Mouse (Mus musculus): Measurements from ENCODE around the gene Gm21905.

Gm21905 gene

DNA sequence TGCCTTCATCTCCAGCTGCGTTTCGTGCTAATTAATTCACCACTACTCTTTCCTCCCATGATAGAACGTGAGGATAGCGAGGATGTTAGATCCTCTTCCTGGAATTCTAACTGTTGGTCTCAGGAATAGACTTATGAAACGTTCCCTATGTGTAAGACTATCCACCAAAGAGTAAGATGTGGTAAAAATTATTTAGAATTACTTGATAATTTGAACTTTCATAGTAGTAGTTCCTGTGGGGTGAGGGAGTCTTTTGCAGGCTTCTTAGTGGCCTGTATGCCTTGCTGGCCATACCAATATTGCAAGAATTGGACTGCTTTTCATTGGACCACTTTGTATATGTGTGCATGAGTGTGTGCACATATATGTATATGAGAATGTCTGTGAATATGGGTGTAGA is at the start of gene Gm21905:
Gm21905 (minus strand) TSS at position 101 of the 400 bp plus-strand sequence.
- no peak for DNase-seq (ENCODE audit: low spot score)

DNA sequence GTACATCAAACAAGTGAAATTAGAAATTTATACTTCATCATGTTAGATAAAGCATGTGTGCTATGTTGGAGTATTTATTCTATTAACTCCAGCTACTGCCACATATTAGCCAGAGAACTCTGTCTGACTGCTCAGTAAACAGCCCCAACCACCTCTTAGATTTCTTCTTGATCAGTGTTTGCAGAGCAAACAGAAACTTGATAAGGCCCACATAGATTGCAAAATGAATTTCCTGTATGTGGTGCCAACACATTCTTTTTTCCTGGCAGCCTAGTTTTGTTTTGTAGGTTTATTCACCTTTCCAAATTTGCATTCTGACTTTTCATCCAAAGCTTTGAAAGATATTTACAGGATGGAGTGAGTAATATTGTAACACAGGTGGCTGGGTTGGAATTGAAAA is 44.2 kb upstream of the Gm21905 start:
- no peak for DNase-seq (ENCODE audit: low spot score)

DNA sequence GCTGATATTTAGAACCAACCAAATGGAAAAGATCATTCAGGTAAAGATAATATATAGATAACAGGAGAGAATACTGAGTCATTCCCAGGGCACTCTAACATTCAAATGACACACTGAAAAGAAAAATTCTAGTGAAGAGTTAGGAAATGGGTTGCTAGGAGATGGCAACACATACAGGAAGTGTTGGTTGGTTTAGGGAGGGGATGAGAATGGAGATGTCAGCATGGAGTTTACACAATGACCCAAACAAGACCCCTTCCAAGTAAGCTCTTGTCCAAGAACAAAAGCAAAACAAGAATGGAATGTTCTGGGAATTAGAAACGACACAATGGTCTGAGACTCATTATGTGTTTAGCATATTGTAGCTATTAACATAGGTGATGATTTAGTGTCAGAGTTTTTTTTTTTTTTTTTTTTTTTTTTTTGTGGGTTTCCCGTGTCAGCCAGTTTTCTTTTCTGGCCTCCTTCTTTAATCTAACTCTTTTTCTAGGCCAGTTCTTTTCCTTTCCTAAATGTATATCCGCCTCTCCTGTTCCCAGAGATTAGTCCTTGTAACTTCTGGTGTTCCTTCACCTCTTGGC is 35.8 kb upstream of the Gm21905 start:
- no peak for DNase-seq (ENCODE audit: low spot score)

DNA sequence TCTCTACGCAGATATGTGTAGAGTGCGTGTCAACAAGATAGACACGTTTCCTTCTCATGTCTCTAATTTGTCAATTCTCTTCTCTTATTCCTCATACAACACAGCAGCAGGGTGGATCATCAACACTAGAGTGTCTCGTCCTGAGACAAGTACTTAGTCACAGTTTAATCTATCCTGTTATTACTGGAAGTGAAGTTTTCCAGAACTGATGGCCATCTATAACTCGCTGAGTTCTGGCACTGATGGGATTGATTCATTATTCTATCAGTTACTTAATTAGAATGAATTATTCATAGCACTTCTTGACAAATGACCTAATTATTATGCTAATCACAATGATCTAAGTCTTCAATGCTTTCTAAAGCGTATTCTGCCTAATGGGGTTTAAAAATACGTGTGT is 23.3 kb upstream of the Gm21905 start:
- no peak for DNase-seq (ENCODE audit: low spot score)

DNA sequence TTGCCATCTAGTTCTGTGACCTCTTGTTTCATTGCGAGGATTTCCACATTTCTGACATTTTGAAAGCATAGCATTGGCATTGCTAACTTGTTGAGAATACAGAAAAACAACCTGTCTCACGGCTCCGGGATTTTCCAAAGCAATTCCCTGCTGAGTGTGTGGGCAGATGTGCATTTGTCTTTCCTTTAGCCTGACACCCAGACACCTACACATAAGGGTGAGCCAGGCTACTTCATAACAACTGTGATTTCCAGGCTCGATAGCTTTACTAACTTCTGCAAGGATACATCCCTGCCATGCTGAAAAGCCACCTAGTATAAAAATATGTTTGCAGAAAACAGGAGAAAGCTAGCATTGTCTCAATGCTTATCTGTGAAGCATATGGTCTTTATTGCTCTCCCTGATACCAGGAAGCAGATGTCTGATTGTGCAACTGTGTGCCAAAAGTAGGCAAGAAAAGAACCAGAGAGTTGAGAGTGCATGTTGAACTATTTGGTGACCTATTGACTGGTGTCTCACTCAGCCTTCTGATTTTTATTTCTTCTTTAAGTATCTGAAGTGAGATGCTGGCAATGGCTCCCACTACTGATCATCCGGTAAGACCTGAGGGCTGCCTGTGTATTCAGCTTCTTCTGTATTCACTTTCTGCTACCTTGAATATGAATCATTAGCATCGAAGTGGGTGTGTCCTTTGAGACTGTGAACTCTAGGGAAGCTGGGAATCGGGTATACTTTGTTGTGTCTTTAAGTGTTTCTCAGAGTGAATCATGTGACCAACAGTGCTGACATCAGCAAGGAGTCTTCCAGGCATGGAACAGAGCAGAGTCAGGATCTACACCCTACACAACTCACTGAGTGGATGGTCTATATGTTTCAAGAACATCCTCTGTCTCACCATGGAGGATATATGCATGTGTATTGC is 15.7 kb upstream of the Gm21905 start:
- no peak for DNase-seq (ENCODE audit: low spot score)

DNA sequence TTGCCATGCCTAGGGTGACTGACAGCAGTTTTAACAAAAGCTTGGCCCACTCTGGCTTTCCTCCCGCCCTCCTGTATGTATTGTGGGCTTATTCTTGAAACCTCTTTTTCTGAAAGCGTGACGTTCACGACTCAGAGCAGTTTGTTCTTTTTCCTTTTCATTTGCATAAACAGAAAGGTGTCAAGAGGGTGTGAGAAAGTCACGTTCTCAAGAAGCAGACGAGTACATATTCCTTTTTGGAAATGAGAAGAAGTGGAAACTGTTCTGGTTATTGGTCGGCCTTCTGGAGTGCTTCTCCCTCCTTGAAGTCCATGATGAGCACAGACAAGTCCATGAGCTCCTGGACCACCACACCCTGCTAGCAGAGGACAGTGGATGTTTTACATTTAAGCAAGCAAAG is 9.3 kb upstream of the Gm21905 start:
- no peak for DNase-seq (ENCODE audit: low spot score)

DNA sequence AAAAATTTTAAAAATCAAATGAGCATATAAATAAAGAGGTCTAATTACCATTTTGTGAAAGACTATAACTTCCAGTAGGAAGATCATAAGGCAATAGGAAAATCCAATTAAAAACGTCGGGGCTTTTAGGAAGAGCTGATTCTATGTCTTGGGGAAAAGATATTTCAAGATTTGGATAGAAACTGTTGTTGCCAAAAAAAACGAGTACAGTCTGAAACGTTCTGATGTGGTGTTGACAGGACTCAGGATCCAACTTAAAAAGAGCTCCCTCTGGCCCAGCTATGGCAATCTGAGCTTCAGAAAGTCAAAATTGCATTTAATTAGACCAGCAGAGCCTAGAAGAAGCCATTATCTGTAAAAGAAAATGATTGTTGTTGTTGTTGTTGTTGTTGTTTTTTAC is 7.9 kb upstream of the Gm21905 start:
- no peak for DNase-seq (ENCODE audit: low spot score)

DNA sequence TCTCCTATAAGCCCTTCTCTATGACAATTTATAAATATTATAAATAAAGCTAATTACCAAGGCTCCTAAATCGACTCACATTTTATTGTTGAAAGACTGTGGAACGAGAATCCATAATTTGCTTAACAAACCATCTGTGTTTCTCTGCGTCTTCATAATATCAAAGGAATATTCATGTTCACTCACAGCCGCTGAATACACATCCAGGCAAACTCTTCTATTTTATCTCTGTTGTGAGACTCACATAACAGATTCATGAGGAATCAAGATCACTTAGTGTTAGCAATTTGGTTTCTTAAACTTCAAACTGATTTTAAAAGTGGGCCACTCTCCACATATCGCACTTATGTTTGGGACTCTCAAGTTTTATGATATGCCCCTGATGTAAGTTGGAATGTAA is 1.9 kb upstream of the Gm21905 start:
- DNase-seq (ENCODE audit: low spot score) = no peak

DNA sequence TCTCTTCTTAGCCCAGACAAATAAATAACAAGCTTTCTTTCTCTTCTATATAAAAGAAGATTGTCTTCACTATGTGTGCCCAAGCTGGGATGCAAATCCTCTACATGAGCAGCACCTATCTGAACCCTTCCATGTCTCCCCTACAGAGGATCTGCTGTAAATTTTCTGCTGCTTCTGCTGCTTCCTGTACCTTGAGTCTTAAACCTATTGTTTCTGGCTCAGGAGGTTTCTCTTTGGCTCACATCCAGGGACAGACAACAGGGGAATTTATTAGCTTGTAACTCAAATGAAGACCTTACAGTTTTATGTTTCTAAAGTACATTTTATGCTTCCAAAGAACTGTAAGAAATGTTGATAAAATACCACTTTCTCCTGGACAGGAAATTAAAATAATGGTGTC is 785 bp upstream of the Gm21905 start:
- no peak for DNase-seq (ENCODE audit: low spot score)

DNA sequence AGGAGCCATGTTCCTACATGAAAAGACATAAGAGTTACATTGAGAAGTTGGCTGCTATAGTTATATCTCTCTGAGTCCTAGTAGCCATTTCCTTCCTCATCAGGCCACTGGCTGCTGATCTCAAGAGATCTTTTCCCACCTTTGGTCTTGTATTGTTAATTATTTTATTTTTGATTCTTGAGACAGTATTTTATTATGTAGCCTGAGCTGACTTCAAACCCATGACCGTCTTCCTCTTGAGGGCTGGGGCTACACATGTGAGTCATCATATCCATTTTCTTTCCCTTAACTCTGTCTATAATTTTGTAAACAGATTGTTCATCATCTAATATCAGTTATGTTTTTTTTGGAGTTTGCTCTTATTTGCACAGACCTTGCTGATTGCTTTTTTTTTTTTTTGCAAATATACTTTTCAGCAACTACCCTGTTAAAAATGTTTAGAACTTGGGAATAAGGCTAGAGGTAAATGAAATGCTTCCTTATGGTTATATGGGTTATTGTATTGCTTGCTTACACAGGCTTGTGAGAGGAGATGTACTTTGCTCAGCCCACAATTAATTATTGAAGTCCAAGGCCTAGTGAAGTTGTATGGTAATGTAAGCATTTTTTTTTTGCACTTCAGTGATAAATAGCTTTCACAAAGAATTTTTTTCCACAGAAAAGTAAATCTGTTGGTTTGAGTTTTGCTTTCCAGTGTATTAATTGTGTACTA is 2.0 kb downstream of the Gm21905 start:
- DNase-seq (ENCODE audit: low spot score) = no peak

DNA sequence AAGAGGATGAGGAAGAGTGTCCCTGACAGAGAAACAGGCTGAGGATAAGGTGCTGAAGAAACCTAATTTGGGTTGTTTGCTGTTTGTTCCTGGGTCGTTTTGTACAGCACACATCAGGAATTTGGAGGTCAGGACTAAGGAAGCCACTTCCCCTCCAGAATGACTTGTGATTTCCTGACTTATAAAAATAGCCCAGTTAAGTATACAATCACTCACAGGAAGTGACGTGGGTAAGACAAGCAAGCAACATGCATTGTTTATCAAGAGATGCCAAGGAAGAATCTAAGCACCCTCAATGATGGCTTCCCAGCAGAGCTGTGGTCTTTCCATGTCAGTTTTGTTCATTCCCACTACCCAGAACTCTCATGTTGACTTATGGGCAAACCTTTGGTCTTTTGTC is 3.0 kb downstream of the Gm21905 start:
- DNase-seq (ENCODE audit: low spot score) = no peak

DNA sequence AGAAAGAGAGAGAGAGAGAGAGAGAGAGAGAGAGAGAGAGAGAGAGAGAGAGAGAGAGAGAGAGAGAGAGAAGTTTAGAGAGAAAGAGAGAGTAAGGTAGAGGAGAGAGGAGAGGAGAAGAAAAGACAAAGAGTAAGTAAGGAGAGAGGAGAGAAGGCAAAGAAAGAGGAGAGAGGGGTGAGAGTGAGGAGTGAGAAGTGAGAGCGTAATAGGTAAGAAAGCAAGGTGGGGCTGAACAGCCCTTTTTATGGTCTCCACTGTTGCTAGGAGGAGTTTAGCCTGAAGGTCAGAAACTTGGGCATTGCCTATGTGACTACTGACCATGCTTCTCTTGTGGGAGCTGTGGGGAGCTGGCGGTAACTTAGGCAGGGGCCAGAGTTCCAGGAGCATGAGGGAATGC is 4.9 kb downstream of the Gm21905 start, which contains the start of gene Gm5108:
Gm5108 (plus strand) TSS at position 301 of the 400 bp plus-strand sequence.
- no peak for DNase-seq (ENCODE audit: low spot score)

DNA sequence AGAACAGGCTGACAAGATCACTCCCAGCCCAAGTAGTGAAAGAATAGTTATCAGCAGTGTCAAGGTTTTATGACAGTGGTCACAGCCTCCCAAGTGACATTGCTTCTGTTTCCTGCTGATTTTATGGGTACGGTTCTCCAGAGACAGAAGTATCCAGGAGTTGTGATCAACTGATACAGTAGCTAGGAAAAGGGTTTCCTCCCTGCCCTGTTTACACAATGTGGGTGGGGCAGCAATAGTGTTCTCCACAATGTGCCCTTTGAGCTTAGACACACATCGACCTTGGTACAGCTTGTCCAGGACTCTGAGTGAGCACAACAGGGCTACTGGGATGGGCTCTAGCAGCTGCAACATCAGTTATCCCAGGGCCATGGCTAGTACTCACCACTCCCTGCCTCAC is 14.6 kb downstream of the Gm21905 start:
- no peak for DNase-seq (ENCODE audit: low spot score)

DNA sequence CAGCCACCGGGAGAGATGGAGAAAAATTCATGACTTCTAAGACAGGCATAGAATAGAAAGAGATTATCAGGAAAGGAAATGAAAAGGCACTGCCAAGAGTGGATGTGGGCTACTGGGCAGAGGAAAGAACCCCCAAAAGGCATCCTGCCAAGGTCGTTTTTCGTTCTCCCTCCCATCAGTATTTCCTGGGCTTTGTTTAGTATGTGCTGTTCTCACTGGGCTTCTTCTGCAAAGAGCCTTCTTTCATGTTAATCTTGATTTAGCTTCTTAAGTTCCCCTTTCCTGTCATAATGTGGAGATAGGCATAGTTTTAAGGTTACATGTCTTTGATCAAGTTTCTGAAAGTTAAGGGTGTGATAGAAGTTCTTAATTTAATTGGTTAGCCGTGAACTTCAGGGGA is 15.6 kb downstream of the Gm21905 start:
- DNase-seq (ENCODE audit: low spot score) = no peak

DNA sequence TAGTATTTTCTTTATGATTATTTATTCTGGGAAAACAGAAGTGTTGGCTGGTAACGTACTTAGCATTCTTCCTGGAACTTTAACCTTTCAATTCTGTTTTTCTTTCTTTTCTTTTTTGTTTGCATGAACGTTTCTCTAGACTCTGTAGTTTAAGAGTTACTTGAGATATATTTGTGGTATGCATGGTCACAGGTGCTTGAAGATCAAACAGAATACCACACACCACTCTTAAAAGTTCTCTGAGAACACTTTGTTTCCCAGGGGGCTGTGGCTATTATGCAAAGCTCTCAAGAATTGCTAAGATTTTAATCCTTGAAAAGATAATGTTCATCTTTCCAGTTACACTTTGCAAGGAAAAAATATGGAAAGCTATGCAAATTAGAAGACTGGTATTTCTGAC is 41.7 kb downstream of the Gm21905 start:
- DNase-seq (ENCODE audit: low spot score) = no peak

DNA sequence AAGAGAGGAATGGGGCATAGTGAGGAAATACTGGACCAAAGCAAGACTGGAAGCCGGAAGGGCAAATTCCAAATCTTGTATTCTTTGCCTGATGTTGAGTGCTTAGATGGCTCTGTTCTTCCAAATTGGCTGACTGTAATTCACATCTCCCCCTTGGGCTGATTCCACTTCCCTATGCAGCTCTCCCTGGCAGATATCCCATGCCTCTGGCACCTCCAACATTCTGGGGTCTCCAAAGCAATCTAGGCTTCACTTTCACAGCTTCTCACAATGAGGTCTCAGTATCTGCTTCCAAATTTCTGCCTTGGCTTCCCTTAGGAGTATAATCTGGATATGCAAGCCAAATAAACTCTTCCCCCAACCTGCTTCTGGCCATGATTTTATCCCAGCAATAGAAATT is 47.3 kb downstream of the Gm21905 start:
- DNase-seq (ENCODE audit: low spot score) = no peak

DNA sequence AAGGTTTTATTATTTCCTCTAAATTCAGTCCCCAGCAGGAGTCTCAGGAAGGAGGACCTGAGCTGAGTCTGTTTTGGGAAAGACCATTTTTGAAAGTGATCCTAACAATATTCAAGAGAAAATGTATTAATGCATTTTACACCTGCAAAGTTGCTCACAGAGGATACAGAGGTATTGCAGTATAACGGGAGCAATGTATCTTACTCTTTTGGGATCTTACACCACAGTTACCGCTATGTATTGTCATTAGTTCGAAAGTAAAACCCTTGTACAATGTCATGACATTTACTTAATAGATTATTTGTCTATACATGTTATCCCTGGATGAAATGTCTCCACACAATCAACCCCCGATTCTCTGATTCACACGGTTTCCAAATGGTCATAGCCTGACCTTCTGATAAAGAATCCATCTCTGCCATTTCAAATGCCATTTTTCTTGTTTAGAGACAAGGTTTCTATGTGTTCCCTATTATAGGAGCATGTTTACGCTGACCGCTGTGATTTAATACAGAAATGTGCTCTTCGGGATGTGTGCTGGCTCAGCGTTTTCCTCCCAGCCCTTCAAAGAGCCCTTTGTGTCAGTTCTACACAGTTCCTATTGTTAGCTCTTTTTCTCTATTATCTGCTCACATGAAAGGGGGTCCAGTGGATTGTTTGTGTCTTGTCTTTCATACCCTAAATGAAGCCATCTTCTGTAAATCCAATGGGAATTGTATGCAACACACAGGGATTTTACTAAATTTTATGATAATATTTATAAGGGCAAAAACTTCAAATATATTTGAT is 61.6 kb downstream of the Gm21905 start:
- no peak for DNase-seq (ENCODE audit: low spot score)

DNA sequence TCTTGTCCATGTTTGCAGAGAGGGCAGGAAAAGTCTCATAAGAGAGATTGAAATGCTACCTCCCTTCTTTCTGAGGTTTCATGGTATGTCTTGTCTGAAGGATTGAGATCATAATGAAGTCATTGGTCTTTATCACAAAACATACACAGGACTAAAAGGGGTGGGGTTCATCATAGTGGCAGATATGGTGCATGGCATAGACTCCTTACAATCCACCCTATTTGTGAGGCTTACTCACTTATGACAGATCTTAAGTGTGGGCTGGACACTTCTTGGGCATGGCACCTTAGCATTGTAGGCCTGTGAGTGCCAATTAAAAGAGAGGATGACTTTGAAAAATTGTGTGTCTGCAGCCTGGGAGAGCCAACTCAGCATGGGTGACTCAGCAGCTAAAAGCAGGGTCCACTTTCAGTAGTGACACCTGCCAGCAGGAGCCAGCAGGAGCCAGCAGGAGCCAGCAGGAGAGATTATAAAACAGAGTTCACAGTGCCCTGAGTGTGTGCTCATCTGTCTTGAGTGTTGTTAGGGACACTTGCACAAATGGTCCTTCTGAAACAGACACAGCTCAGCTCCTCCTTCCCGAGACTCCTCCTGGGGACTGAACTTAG is 62.6 kb downstream of the Gm21905 start:
- no peak for DNase-seq (ENCODE audit: low spot score)

Data from spleen, adult 12 weeks (tissue).